Mouse (Mus musculus) brain, embryonic 18.5 days (tissue): Measurements from ENCODE around the gene Abhd2.
A peak's percentile ranks its signal among the peaks of the same experiment; 100 is the strongest.

Source experiments
- DNase-seq: peaks from one replicate; pipeline ENCODE4 v3.0.0-alpha.2; 2012; ENCODE audit warnings: low read depth, low spot score

Abhd2 gene

DNA sequence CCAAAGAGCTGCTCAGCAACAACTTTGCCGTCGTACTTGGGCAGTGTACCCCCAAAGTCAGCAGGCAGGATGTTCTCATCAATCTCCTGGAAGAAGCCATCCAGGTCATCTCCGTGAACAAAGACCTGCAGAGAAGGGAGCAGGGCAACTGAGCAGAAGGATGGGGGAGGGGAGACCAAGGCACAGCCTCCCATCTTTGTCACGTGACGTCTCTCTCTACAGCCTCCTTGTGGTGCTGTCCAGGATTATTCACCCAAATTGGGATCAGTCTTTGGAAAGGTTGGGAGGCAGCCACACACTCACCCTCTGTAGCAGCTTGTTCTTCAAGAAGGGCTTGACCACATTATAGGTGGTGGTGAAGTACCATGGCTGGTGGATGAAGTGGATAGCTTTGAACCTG is 102.6 kb downstream of the Abhd2 start:
- no peak for DNase-seq

DNA sequence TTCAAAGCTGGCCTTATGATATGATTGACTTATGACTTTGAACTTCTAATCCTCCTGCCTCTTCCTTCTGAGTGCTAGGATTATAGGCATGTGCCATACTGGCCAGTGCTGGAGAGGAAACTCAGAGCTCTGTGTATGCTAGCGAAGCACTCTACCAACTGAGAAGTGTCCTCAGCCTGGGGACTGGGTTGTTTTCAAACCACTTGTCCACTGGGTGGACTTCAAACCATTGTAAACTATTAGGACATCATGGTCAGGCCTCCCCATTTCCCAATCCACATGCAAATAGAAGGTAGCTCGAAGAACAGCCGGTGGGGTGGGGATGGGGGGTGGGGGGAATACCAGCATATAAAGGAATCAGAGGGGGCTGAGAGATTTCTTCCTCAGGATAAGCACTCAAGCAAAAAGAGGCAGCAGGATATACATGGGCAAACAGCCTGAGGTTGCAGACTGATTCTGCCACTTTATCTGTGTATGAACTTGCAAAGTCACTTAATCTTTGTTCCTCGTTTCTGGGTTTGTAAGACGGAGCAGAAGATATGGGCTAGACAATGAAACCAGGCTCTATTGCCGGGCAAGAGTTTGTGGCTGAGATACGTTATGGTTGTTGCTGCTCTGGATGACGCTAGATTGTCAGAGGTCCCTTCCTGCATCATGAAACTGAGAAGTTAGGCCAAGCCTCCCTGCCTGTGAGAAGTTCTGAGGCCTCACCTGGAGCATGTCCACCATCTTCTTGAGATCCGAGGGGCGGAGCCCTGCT is 103.7 kb downstream of the Abhd2 start:
- DNase-seq, result no peak

DNA sequence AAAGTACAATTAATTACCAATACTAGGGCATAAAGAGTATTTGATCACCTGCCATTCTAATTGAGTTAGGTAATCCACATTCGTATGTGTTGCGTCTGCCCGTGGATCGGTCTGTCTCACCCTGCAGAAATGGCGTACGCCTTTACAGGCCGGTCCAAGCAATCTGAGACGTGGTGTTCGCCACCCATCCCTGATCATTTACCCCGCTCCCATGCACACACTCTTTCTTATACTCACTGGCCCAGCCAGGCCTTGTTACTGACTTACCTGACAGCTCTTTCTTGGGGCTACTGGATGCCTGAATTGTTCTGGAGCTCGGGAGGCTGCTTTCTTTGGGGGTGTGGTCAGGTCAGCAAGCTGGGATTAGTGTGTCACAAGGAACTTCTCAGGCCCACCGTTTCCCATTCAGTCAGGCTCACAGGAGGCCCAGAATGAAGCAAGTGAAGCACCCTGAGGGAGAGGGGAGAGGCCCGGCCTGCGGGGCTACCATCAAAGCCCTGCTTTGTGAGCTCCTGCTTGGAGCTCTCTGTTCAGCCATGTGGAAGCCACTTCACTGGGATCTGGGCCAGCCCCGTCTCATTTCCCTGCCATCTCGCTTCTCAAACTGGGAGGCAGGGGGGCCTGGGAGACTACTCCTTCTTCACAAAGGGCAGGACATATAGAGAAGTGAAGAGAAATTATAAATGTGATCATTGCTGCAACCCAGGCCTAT is 113.6 kb downstream of the Abhd2 start, which contains the start of gene Rlbp1:
Rlbp1 (minus strand) TSS at position 627 of the 712 bp plus-strand sequence.
- no peak for DNase-seq

DNA sequence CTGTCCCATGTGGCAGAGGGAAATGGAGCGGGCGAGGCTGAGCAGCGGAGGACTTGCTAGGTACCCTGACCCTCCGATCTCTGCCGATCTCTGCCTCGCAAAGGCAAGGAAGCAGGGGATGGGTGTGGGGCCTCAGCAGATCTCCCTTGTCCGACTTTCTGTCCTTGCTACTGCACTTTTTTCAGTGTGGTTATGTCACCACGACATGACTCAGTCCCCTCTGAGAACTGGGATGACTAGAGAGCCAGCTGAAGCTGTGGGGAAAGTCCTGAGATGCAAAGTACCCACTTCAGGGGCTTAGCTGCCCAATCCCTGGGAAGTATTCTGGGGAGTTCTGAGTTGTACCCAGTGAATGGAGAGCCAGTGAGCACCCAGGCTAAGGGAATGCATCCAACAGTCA is 114.1 kb downstream of the Abhd2 start:
- DNase-seq, result no peak

DNA sequence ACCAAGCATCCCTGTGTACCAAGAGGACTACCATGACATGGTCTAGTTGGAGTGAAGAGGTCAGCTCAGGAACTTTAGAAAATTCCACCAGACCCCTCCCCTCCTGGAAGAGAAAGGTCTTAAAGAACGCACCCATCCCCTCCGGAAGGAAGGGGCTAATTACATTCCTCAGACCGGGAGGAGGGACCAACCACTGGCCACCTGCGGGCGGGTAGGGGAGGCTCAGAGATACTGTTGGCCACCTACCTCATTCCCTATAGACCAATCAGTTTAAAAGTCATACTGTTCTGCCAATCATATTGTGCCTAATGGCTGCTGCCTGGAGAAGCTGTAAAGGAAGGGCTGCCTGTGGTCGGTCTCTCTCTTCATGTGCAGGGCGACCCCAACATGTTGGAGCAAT is 115.0 kb downstream of the Abhd2 start:
- DNase-seq, result no peak

DNA sequence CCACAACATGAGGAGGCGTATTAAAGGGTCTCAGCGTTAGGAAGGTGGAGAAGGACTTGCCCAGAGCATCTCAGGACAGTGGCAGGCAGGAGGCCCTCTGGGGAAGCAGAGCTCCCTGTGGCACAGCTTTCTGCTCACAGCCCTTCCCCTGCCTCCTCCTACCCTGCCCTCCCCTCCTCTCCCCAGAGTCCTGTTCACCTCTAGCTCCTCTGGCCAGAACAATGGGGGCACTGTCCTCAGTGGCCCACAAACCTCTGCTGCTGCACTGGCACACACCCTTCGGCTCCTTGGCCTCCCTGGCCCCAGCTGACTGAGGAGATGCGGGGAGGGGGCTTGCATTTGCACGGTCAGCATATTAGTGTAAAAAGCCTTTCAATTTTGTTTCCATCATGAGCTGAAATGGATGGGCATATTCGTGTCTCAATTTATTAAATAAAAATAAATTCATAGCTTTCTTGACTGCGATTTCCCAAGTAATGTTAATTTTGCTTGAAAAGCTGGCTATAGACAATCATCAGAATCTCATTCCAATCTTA is 115.7 kb downstream of the Abhd2 start:
- no peak for DNase-seq

DNA sequence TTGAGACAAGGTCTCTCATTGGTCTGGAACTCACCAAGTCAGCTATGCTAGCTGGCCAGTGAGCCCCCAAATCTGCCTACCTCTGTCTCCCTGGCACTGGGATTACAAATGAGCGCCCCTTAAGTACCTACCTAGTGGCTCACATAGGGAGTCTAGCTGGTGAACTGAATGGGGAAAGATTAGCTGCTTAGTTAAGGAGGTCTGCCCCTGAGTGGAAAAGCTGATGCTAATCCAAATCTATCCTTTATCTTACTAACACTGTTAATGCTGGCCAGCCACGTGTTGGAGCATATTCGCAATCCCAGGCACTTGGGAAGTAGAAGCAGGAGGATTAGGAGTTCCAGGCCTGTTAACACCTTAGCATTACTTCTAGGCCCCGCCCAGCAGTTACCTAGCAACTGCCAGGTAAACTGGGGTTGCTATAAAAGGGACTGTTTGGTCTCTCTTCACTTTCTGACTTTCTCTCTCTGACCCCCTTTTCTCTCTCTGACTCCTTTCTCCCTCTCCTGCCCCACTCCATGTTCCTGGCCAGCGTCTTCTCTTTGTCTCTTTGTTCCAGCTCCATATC is 117.2 kb downstream of the Abhd2 start:
- DNase-seq, result no peak

DNA sequence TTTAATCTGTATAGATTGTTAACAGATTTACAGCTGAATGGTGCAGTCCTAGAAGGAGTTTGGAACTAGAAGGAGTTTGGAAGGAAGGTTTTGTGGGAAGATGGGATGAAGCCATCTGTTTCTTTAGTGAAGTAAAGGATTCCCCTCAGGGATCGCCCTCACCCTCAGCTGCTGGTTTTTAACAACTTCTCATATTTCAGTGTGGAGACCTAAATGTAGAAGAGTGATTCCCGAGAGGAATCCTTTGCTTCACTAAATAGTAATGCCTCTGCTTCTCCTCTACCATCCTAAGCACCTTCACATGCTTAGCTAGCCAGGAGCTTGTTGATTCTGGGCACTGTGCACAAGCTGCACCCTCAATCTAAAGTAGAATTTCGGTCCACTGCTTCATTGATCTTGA is 118.5 kb downstream of the Abhd2 start:
- no peak for DNase-seq

DNA sequence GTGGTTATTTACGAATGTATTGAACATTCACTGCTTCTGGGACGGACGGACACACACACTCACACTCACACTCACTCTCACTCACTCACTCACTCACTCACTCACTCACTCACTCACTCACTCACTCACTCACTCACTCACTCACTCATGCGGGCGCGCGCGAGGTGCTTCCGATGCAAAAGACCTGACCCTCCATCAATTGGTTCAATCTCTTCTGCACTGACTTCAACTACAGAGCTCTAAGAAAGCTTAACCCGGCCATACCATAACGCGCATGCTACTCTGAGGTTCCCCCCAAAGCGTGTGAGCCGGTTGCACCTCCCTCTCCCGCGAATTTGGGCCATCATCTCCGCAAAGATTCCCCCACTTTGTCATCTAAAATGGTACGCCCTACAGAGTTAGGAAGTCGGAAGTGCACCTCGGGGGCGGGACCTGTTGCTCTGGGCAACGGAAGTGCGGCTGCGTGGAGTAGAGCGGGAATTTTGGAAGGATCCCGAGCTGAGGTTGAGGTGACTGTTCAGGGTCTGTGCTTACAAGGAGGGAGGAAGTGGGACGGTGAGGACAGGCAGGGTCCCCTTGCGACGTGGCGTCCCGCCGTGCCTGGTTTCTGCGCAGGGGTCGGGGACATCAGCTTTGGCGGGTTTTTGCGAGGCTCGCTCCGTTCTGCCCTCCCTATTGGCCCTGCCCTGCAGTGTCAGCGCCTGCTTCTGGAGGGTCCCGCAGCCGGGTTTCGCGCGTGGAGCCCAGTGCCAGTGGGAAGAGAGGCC is 119.1 kb downstream of the Abhd2 start, which contains the start of gene Fanci:
Fanci (plus strand) TSS at position 47 of the 767 bp plus-strand sequence.
- DNase-seq, result peak; percentile 89

DNA sequence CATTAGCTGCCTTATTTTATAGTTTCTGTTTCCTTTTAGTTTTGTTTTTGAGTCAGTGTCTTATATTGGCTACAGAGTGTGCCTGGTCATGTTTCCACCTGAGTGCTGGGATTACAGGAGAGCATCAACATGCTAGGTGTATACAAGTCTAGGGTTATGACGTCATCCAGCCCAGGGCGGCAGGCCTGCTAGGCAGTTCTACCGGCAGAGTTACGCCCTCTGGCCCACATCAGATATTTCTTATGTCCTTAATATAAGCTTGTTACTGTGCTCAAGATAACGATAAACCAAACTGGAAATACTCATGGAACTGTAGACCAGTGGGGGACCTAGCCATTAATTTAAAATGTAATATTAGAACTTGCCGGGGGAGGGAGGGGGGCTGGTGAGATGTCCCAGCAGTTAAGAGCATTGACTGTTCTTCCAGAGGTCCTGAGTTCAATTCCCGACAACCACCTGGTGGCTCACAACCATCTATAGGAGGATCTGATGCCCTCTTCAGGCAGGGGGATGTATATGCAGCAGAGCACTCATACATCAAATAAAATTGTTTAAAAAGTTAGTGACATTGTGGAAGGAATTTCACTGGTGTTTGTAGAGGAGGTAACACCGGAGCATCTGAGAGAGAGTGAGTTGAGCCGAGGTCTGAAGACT is 120.0 kb downstream of the Abhd2 start:
- DNase-seq, result no peak

DNA sequence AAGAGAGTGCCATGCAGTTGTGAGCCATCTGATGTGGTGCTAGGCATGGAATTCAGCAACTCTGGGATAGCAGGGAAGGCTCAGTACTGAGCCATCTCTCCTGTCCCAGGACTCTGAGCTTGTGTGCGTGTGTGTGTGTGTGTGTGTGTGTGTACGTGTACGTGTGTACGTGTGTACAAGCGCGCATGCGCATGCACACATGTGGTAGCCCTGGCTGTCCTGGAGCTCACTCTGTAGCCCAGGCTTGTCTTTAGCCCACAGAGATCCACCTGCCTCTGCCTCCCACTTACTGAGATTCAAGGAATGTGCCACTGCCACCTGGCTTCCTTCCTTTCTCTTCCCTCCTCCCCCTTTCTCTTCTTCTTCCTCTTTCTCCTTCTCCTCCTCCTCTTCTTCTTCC is 120.9 kb downstream of the Abhd2 start:
- DNase-seq, result no peak

DNA sequence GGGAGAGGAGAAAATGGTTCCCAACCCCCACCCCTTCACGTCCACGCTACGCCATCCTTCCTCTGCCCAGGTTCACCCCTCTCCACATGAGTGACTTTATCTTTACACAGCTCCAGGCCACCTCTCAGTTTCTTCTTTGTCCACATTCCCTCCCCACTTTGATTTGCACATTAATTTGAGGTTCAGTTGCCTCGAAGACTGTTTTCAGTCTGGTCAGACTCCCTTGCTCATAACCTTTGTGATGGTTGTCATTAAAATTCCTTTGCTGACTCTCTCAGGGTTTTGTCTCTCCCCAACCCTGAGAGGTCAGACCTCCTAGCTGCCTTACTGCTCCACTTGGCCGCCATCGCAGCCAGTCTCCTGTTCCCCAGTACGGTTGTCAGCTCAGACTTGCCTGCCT is 121.7 kb downstream of the Abhd2 start:
- DNase-seq, result no peak

DNA sequence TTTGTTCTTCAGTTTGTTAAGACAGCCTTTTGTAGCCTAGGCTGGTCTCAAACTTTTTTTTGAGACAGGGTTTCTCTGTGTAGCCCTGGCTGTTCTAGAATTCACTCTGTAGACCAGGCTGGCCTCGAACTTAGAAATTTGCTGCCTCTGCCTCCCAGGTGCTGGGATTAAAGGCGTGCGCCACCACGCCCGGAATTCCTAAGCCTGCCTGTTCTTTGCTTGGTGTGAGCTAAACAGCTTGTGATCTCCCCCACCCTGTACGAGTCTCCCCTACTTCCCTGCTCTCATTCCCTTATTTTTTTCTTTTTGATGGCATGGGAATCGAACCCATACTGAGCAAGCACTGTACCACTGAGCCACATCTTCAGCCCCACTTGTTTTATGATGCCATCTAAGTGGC is 122.2 kb downstream of the Abhd2 start:
- DNase-seq, result no peak

DNA sequence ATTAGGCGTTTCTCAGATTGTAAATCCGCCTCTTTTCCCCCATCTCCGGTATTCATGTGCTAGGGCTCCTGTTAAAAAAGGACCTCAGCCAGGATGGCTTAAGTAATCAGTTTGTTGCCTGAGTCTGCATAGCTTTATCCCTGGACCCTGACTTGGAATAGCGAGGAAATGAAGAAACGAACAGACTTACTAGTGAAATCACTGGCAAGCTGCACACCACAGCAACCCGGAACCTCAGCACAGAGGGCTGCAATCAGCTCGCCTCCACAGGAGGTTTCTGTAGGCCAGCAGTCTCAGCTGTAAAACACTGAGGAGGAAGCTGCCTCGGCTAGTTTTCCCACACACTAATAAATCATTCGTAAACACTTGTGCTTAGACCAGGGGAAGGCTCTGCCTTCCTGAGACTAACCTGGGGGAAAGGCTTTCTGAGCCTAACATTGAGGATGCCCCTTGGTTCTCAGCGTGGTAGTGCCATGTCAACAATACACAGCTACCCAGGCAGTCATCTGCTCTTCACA is 124.5 kb downstream of the Abhd2 start:
- DNase-seq, result no peak

DNA sequence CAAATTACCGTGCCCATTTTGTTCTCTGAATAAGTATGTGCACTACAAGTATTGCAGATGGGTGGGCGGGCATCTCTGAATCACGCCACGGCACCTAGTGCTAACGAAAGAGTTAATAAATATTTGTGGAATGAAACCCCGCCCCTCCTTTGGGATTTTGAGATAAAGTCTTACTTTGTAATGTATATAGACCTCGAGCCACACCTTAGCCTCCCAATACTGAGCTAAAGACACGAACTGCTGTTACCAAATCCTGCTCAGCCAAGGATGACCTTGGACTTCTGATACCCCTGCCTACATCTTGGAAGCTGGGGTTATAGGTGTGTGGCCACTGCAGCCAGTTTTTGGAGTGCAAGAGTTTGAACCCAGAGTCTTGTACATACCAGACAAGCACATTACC is 125.4 kb downstream of the Abhd2 start:
- DNase-seq, result no peak

DNA sequence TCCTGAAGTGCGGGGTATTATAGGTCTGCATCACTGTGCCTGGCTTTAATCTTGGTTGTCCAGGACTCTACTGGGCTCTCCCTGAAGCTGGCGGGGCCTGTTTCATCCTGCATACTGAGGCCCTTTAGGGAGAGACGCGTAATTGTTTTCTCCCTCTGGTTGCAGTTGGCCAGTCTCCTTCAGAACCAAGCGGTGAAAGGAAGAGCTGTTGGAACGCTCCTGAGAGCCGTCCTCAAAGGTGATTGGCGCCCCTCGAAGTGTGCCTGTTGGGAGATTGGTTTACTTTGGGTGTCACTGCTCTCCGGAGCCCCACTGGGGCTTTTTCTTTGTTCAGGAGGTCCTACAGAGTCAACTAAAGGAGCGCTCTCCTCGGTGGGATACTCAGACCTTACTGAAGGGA is 126.0 kb downstream of the Abhd2 start:
- no peak for DNase-seq

DNA sequence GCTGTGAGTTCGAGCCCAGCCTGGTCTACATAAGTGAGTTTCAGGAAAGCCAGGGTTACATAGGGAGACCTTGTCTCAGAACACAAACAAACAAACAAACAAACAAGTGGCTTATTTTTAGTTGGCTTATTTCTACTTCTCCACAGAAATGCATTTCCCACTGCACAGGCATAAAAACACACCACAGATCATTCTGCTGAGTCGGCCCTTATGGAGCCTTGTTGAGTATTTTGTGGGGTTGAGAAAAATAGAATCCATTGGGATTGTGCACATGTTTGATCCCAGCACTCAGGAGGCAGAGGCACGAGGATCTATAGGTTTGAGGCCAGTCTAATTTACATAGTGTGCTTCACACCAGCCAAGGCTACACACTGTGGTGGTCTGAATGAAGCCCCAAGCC is 127.3 kb downstream of the Abhd2 start:
- no peak for DNase-seq

DNA sequence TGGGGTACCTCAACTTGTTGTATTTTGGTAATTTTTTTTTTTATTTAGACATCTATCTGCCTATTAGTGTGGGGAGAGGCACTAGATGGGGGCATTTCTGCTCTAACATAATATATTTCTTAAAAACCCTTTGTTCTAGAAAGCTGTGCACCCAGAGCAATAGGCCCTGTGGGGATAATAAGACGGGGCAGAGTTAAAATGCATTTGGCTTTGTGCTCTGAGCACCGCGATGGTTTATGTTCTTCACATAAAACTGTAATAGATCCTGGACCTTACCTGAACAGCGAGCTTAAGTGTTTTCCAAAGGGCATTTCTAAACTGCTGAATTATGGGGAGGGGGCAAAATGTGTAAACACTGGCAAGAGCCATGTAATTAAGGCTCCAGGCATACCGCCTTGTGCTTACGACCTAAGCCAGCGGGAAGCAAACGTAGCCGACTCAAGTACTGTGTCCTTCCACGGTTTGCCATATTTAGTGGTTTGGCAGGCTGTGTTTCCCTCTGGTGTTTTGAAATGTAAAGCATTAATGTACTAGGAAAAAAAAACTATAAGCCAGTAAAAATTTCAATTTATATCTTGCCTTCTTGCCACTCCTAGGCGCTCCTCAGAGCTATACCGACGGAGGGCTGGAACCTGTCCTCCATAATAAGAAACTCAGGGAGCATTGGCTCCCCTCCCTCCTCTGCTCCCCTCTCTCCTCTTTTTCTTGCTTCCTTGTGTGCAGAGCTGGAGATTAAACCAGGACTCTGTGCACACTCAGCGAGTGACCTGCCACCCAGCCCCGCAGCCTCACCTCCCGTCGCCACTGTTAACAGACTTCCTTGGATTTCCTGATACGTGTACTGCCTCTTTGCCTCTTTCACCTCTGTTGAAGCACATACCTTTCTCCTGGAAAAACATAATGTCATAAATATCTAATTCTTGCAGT is 141.7 kb downstream of the Abhd2 start:
- DNase-seq, result no peak
